Mouse (Mus musculus): ENCODE results near the gene Tex13a. TPM values are rescaled to one million over a fixed set of nuclear protein-coding genes. Genes with fewer than 3 reads are reported as not detected.

The Tex13a gene
- not detected in 2 replicates for polyA plus RNA-seq (2016; fragmentation: Nextera tagmentation; extraction: Ambion mirVana)

GRCm38 (mm10) chrX:138209480-138209879 lies at the start of gene Tex13a:
Gene Tex13a, minus strand, starts transcription at chrX:138209580.
- DNase-seq (ENCODE audit: low spot score), result no peak
- H3K4me3 ChIP-seq, result no peak within 1 kb of the TSS
- no peaks in the 10 kb centered on the region for H3K36me3 ChIP-seq
- H3K9me3 ChIP-seq (replicated peaks), result no peaks in the 10 kb centered on the region
- H3K4me1 ChIP-seq, result no peaks in the 10 kb centered on the region
- 77% methylated on average over 3 of the region's 3 CpGs for WGBS
- no peak within 1 kb of the TSS for H3K27ac ChIP-seq (replicated peaks)
- H3K27me3 ChIP-seq (ENCODE audit: low read depth, poor library complexity, severe bottlenecking), result peaks cover 29% of the 10 kb centered on the region

- no peak overlapping the region for H3K27ac ChIP-seq (replicated peaks)
- WGBS, result 86% methylated on average over 4 of the region's 4 CpGs
- DNase-seq (ENCODE audit: low spot score), result no peak
- no peaks in the 10 kb centered on the region for H3K4me1 ChIP-seq
- H3K9me3 ChIP-seq (replicated peaks), result no peaks in the 10 kb centered on the region
- H3K27me3 ChIP-seq (ENCODE audit: low read depth, poor library complexity, severe bottlenecking), result peaks cover 7% of the 10 kb centered on the region
- H3K4me3 ChIP-seq, result no peak overlapping the region
- no peaks in the 10 kb centered on the region for H3K36me3 ChIP-seq
These were observed 25.2 kb upstream of the Tex13a start for GRCm38 (mm10) chrX:138234626-138235025.

DNA sequence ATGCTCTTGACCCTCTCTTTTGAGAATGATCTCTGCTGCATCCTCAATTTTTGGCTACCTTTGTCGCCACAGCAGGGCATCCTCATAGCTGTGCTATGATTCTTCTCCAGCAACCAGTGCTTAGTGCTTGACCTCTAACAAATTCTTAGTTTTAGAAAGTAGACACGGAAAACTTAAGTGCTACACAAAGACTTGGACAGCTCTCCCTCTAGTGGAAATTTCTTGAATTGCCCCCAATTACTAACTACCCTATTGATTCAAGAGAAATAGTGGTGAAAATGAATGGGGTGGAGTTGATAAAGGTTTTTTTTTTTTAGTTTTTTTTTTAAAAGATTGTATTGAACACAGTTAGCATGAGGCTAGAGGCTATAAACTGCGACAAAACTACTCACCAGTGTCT lies 39.2 kb downstream of the Tex13a start:
- Histone ChIP-seq H3K27me3 (ENCODE audit: low read depth, poor library complexity, severe bottlenecking) (peaks cover 11% of the 10 kb centered on the region; the same call in 1 of the 2 replicates), H3K27ac (replicated peaks) (no peak overlapping the region), H3K4me1 (no peaks in the 10 kb centered on the region), H3K36me3 (no peaks in the 10 kb centered on the region), H3K4me3 (no peak overlapping the region), H3K9me3 (replicated peaks) (no peaks in the 10 kb centered on the region)
- peak; percentile 10 for DNase-seq (ENCODE audit: low spot score)
- WGBS, result 28% methylated on average over 3 of the region's 3 CpGs

Measured in midbrain, embryonic 10.5 days (tissue).